Mouse (Mus musculus) kidney, adult 2 months (tissue): ENCODE results near the gene Chic1. TPM values are rescaled to one million over a fixed set of nuclear protein-coding genes. Genes with fewer than 3 reads are reported as not detected.

ENCODE experiments used
- DNase-seq: peaks from one replicate; pipeline ENCODE4 v3.0.0; 2021
- H3K27ac ChIP-seq: fragments of 200-500 bp; 2 replicates; pipeline ENCODE4 v1.5.1; 2012; ENCODE audit warnings: low read depth, low read length, control low read depth, inconsistent platforms; ENCODE audit not compliant: insufficient read depth
- H3K27me3 ChIP-seq: fragments of 200-500 bp; replicated peaks from 2 replicates; pipeline ENCODE4 v1.6.1; 2012; ENCODE audit warnings: mild to moderate bottlenecking, moderate library complexity, low read length, inconsistent platforms; ENCODE audit not compliant: control insufficient read depth, insufficient read depth
- H3K36me3 ChIP-seq: fragments of 200-500 bp; 2 replicates; pipeline ENCODE4 v1.6.1; 2012; ENCODE audit warnings: mild to moderate bottlenecking, moderate library complexity, low read length, inconsistent platforms; ENCODE audit not compliant: control insufficient read depth, insufficient read depth
- H3K4me1 ChIP-seq: fragments of 200-500 bp; 2 replicates; pipeline ENCODE4 v1.6.1; 2011; ENCODE audit warnings: low read length; ENCODE audit not compliant: control insufficient read depth, insufficient read depth
- H3K4me3 ChIP-seq: fragments of 200-500 bp; 2 replicates; pipeline ENCODE4 v1.5.1; 2011; ENCODE audit warnings: mild to moderate bottlenecking, low read depth, low read length, control low read depth; ENCODE audit not compliant: insufficient read depth
- CTCF ChIP-seq: fragments of 200-500 bp; conservative IDR thresholded peaks from 2 replicates; pipeline ENCODE4 v1.5.1; 2011; ENCODE audit warnings: low read depth, mild to moderate bottlenecking, control low read depth, low read length, moderate library complexity, mixed read lengths; ENCODE audit not compliant: insufficient read depth, insufficient read length
- POLR2A ChIP-seq: fragments of 200-500 bp; IDR thresholded peaks from one replicate; pipeline ENCODE4 v1.6.1; 2011; ENCODE audit warnings: low read depth, low read length, control low read depth
- WGBS: fragments of 180-500 bp; shearing (Covaris S2); methylation state at CpG from one replicate; pipeline ENCODE4 v1.1.7; 2018; 5-methylcytosine and 5-hydroxymethylcytosine counted together
- polyA plus RNA-seq: library from polyadenylated mRNA; depleted of rRNA; stranded (reverse); fragments of >200 nt; gene quantifications from 2 replicates; pipeline ENCODE4 v1.2.3, GENCODE M21; 2012; rRNA removed

Gene Chic1
- 0.91 and 1.5 TPM in 2 replicates for polyA plus RNA-seq

- peak; percentile 82 for DNase-seq
- Histone ChIP-seq H3K27ac (no peak within 1 kb of the TSS), H3K4me1 (no peaks in the 10 kb centered on the region), H3K4me3 (peak within 1 kb of the TSS; percentile 80), H3K36me3 (no peaks in the 10 kb centered on the region), H3K27me3 (no peaks in the 10 kb centered on the region)
- no peak for TF ChIP-seq POLR2A
- TF ChIP-seq CTCF, result no peak
- under 1% methylated on average over 33 of the region's 34 CpGs for WGBS
These were observed at the start of gene Chic1 for GRCm38 (mm10) chrX:103356287-103356686. Gene Chic1, plus strand, starts transcription at chrX:103356476.

GRCm38 (mm10) chrX:103308262-103308661, 48.0 kb upstream of the Chic1 start:
- Histone ChIP-seq H3K4me1 (no peaks in the 10 kb centered on the region), H3K36me3 (no peaks in the 10 kb centered on the region), H3K27me3 (no peaks in the 10 kb centered on the region), H3K27ac (no peak overlapping the region), H3K4me3 (no peak overlapping the region)
- TF ChIP-seq POLR2A (no peak), CTCF (no peak)
- peak; percentile 1 for DNase-seq
- WGBS, result 63% methylated on average over 1 of the region's 1 CpGs

- DNase-seq, result no peak
- Histone ChIP-seq H3K4me1 (no peaks in the 10 kb centered on the region), H3K27ac (no peak overlapping the region), H3K27me3 (no peaks in the 10 kb centered on the region), H3K4me3 (no peak overlapping the region), H3K36me3 (no peaks in the 10 kb centered on the region)
- TF ChIP-seq POLR2A, result no peak
- TF ChIP-seq CTCF, result no peak
- WGBS, result 91% methylated on average over 3 of the region's 3 CpGs
These were observed 44.6 kb upstream of the Chic1 start for GRCm38 (mm10) chrX:103311723-103312122.

- 66% methylated on average over 6 of the region's 6 CpGs for WGBS
- DNase-seq, result peak; percentile 84
- TF ChIP-seq POLR2A (no peak), CTCF (no peak)
- no peaks in the 10 kb centered on the region for H3K36me3 ChIP-seq
- H3K27me3 ChIP-seq, result no peaks in the 10 kb centered on the region
- H3K27ac ChIP-seq, result no peak overlapping the region
- H3K4me3 ChIP-seq, result no peak overlapping the region
- no peaks in the 10 kb centered on the region for H3K4me1 ChIP-seq
These were observed 42.1 kb upstream of the Chic1 start for GRCm38 (mm10) chrX:103314146-103314545.

- H3K27me3 ChIP-seq, result no peaks in the 10 kb centered on the region
- no peaks in the 10 kb centered on the region for H3K36me3 ChIP-seq
- H3K27ac ChIP-seq, result no peak within 1 kb of the TSS
- H3K4me3 ChIP-seq, result peak within 1 kb of the TSS; percentile 4; the same call in 1 of the 2 replicates
- no peak for DNase-seq
- TF ChIP-seq CTCF (no peak), POLR2A (no peak)
- 15% methylated on average over 13 of the region's 13 CpGs for WGBS
- H3K4me1 ChIP-seq, result no peaks in the 10 kb centered on the region
These were observed 35.1 kb upstream of the Chic1 start, which contains the start of gene Cdx4 for GRCm38 (mm10) chrX:103321146-103321545. Gene Cdx4, plus strand, starts transcription at chrX:103321398.

GRCm38 (mm10) chrX:103325900-103326299, 30.4 kb upstream of the Chic1 start:
- Histone ChIP-seq H3K27me3 (no peaks in the 10 kb centered on the region), H3K27ac (no peak overlapping the region), H3K36me3 (no peaks in the 10 kb centered on the region), H3K4me3 (no peak overlapping the region), H3K4me1 (no peaks in the 10 kb centered on the region)
- WGBS, result 51% methylated on average over 3 of the region's 3 CpGs
- no peak for TF ChIP-seq CTCF
- TF ChIP-seq POLR2A, result no peak
- DNase-seq, result peak; percentile 37

- 75% methylated on average over 8 of the region's 8 CpGs for WGBS
- Histone ChIP-seq H3K36me3 (no peaks in the 10 kb centered on the region), H3K4me3 (no peak overlapping the region), H3K27me3 (no peaks in the 10 kb centered on the region), H3K4me1 (no peaks in the 10 kb centered on the region), H3K27ac (no peak overlapping the region)
- TF ChIP-seq CTCF (no peak), POLR2A (no peak)
- no peak for DNase-seq
These were observed 26.9 kb upstream of the Chic1 start for GRCm38 (mm10) chrX:103329386-103329785.

- H3K27ac ChIP-seq, result no peak overlapping the region
- 47% methylated on average over 5 of the region's 5 CpGs for WGBS
- TF ChIP-seq CTCF (no peak), POLR2A (no peak)
- H3K27me3 ChIP-seq, result no peaks in the 10 kb centered on the region
- H3K4me3 ChIP-seq, result no peak overlapping the region
- H3K36me3 ChIP-seq, result no peaks in the 10 kb centered on the region
- DNase-seq, result no peak
- no peaks in the 10 kb centered on the region for H3K4me1 ChIP-seq
These were observed 25.0 kb upstream of the Chic1 start for GRCm38 (mm10) chrX:103331125-103331858.
